Mouse (Mus musculus) ES-E14 (cell line): ENCODE results near the gene March1.

Experiments used
- ZC3H11A ChIP-seq: IDR thresholded peaks from 2 replicates; pipeline ENCODE4 v1.6.1; 2012; ENCODE audit warnings: low read depth, mild to moderate bottlenecking, inconsistent platforms, low read length, borderline replicate concordance
- ZNF384 ChIP-seq: IDR thresholded peaks from 2 replicates; pipeline ENCODE4 v1.6.1; 2012; ENCODE audit warnings: low read depth, low read length, inconsistent platforms

GRCm38 (mm10) chr8:66457057-66457456 is 839.4 kb downstream of the March1 start:
- TF ChIP-seq ZNF384 (no peak), ZC3H11A (no peak)
